Mouse (Mus musculus) R1 (cell line): ENCODE data around the gene Hcn3.

Experiments
- DNase-seq: peaks from one replicate; pipeline ENCODE4 v3.0.0-alpha.2; 2018; ENCODE audit warnings: low read depth, low spot score

Gene Hcn3

GRCm38 (mm10) chr3:89147101-89147978 is 12.7 kb downstream of the Hcn3 start:
- peak; percentile 66 for DNase-seq

- DNase-seq = no peak
Observed at GRCm38 (mm10) chr3:89145566-89145965, 14.4 kb downstream of the Hcn3 start.

GRCm38 (mm10) chr3:89144821-89145220 is 15.2 kb downstream of the Hcn3 start:
- DNase-seq = no peak

- peak; percentile 74 for DNase-seq
Observed at GRCm38 (mm10) chr3:89136365-89136764, 23.6 kb downstream of the Hcn3 start.

GRCm38 (mm10) chr3:89135958-89136357 is 24.0 kb downstream of the Hcn3 start, which contains the start of gene Pklr:
Gene Pklr (plus strand): TSS chr3:89136142.
- no peak for DNase-seq

- no peak for DNase-seq
Observed at GRCm38 (mm10) chr3:89133752-89134151, 26.2 kb downstream of the Hcn3 start.

- no peak for DNase-seq
Observed at GRCm38 (mm10) chr3:89133063-89133450, 26.9 kb downstream of the Hcn3 start.

GRCm38 (mm10) chr3:89132285-89133062 is 27.5 kb downstream of the Hcn3 start:
- DNase-seq = no peak

- DNase-seq = no peak
Observed at GRCm38 (mm10) chr3:89131816-89132215, 28.2 kb downstream of the Hcn3 start.

GRCm38 (mm10) chr3:89129908-89130307 is 30.1 kb downstream of the Hcn3 start:
- DNase-seq = no peak

- peak; percentile 27 for DNase-seq
Observed at GRCm38 (mm10) chr3:89125981-89126380, 34.0 kb downstream of the Hcn3 start.

GRCm38 (mm10) chr3:89124241-89124640 is 35.8 kb downstream of the Hcn3 start:
- DNase-seq = no peak

GRCm38 (mm10) chr3:89123313-89123712 is 36.7 kb downstream of the Hcn3 start:
- DNase-seq = no peak

GRCm38 (mm10) chr3:89115522-89115921 is 44.5 kb downstream of the Hcn3 start:
- DNase-seq = peak; percentile 88

- no peak for DNase-seq
Observed at GRCm38 (mm10) chr3:89113058-89113457, 46.9 kb downstream of the Hcn3 start.

GRCm38 (mm10) chr3:89108146-89108545 is 51.9 kb downstream of the Hcn3 start:
- no peak for DNase-seq

GRCm38 (mm10) chr3:89107545-89107944 is 52.5 kb downstream of the Hcn3 start:
- no peak for DNase-seq

GRCm38 (mm10) chr3:89106881-89107280 is 53.1 kb downstream of the Hcn3 start:
- DNase-seq = no peak

- DNase-seq = no peak
Observed at GRCm38 (mm10) chr3:89103291-89103595, 56.8 kb downstream of the Hcn3 start.

- DNase-seq = no peak
Observed at GRCm38 (mm10) chr3:89102495-89103290, 57.3 kb downstream of the Hcn3 start.

- DNase-seq = peak; percentile 100
Observed at GRCm38 (mm10) chr3:89101812-89102494, 58.0 kb downstream of the Hcn3 start, which contains the start of gene Fdps. Gene Fdps (minus strand): TSS chr3:89101959.
